Mouse (Mus musculus) E14TG2a.4 (cell line): ENCODE data around the gene Ldlrad3.

ENCODE experiments used
- CTCF ChIP-seq: conservative IDR thresholded peaks from 2 replicates; pipeline ENCODE4 v1.5.1; 2014; ENCODE audit warnings: low read length
- NANOG ChIP-seq: IDR thresholded peaks from 2 replicates; pipeline ENCODE4 v1.6.1; 2014; ENCODE audit warnings: borderline replicate concordance, low read length, mixed read lengths
- POU5F1 ChIP-seq: IDR thresholded peaks from 2 replicates; pipeline ENCODE4 v1.6.1; 2014; ENCODE audit warnings: low read length, borderline replicate concordance

- TF ChIP-seq CTCF (no peak), NANOG (no peak), POU5F1 (no peak)
Measured at GRCm38 (mm10) chr2:102192943-102193820, 7.0 kb upstream of the Ldlrad3 start.
